9 mouse cellular contexts compared by ENCODE assay signal in genomic region chr16:31493991-31494390, GRCm38 (mm10).
DNase-seq lines count a peak whose midpoint lies in the region; ATAC-seq and TF ChIP-seq lines count a peak whose summit lies in the region.
"Had no signal": no experiment of that assay in that cellular context is flagged by ENCODE, and none has a peak within 500 bp of the region (broad histone marks: within the 10 kb centered on the region; RNA-seq: fewer than 3 reads in every experiment).

No protein-coding gene starts in this region.

- no peak for DNase-seq in cerebellum, postnatal 4 days (ENCODE audit: low spot score in 2 of 2)
- no peak for DNase-seq in midbrain, postnatal 0 days (ENCODE audit: low spot score)
- no peak for DNase-seq in midbrain, embryonic 14.5 days
- peak; percentile 59 to 65 for DNase-seq in heart, postnatal 14 days
- DNase-seq in lung, postnatal 25 days (ENCODE audit: low spot score): peak; percentile 88

- no peaks in the 10 kb centered on the region for H3K27me3 ChIP-seq in midbrain, postnatal 0 days (ENCODE audit: insufficient read depth, low read length)
- H3K27me3 ChIP-seq in midbrain, embryonic 14.5 days (ENCODE audit: control insufficient read depth, insufficient read depth, low read length): no peaks in the 10 kb centered on the region
- H3K27me3 ChIP-seq: neural tube, embryonic 12.5 days had no signal

- peaks cover 4% of the 10 kb centered on the region for H3K4me1 ChIP-seq in midbrain, postnatal 0 days (ENCODE audit: insufficient read depth, low read length)
- H3K4me1 ChIP-seq in midbrain, embryonic 14.5 days (ENCODE audit: control insufficient read depth, insufficient read depth, low read length): peaks cover 24% of the 10 kb centered on the region

- H3K4me2 ChIP-seq in midbrain, postnatal 0 days (ENCODE audit: low read depth, low read length, poor library complexity, severe bottlenecking): no peak overlapping the region
- no peak overlapping the region for H3K4me2 ChIP-seq in midbrain, embryonic 14.5 days (ENCODE audit: low read length)
- H3K4me2 ChIP-seq: neural tube, embryonic 12.5 days had no signal

- H3K36me3 ChIP-seq in midbrain, postnatal 0 days (ENCODE audit: insufficient read depth, low read length): no peaks in the 10 kb centered on the region
- H3K36me3 ChIP-seq in midbrain, embryonic 14.5 days (ENCODE audit: control insufficient read depth, insufficient read depth, low read length): no peaks in the 10 kb centered on the region
- H3K36me3 ChIP-seq: neural tube, embryonic 12.5 days had no signal

- no peak overlapping the region for H3K4me3 ChIP-seq in midbrain, postnatal 0 days (ENCODE audit: low read depth, low read length)
- no peak overlapping the region for H3K4me3 ChIP-seq in midbrain, embryonic 14.5 days (replicated peaks; ENCODE audit: low read depth, low read length)
- H3K4me3 ChIP-seq: neural tube, embryonic 12.5 days had no signal

- H3K27ac ChIP-seq in midbrain, postnatal 0 days (ENCODE audit: low read depth, low read length): no peak overlapping the region
- H3K27ac ChIP-seq in midbrain, embryonic 14.5 days (replicated peaks; ENCODE audit: low read depth, low read length): no peak overlapping the region
- H3K27ac ChIP-seq: neural tube, embryonic 12.5 days had no signal

- no peaks in the 10 kb centered on the region for H3K9me3 ChIP-seq in midbrain, postnatal 0 days (ENCODE audit: low read length)
- H3K9me3 ChIP-seq in midbrain, embryonic 14.5 days (ENCODE audit: control insufficient read depth, low read length): no peaks in the 10 kb centered on the region
- H3K9me3 ChIP-seq: neural tube, embryonic 12.5 days had no signal

- no peak for TF ChIP-seq CTCF in midbrain, postnatal 0 days (IDR thresholded peaks at IDR 0.05)

- 25% methylated on average over 6 of the region's 6 CpGs for WGBS in midbrain, postnatal 0 days
- WGBS in midbrain, embryonic 14.5 days: 25% methylated on average over 6 of the region's 6 CpGs

- intact Hi-C loops in heart, postnatal 14 days (cut with DNase I): no loop called here

- no peak overlapping the region for H3K9ac ChIP-seq in midbrain, postnatal 0 days (replicated peaks; ENCODE audit: low read length, poor library complexity, severe bottlenecking)
- H3K9ac ChIP-seq in midbrain, embryonic 14.5 days (replicated peaks; ENCODE audit: low read length): no peak overlapping the region
- H3K9ac ChIP-seq: neural tube, embryonic 12.5 days had no signal

- ATAC-seq in cerebellum, adult (ENCODE audit: insufficient number of reproducible peaks, low FRiP score, low TSS enrichment): peak; percentile 7; the same call in 1 of the 2 replicates
- ATAC-seq in midbrain, postnatal 0 days (ENCODE audit: low FRiP score): peak; percentile 31; the same call in 1 of the 2 replicates
- ATAC-seq in midbrain, embryonic 14.5 days (ENCODE audit: low FRiP score, low TSS enrichment): no peak
- ATAC-seq in activated CD4-positive, CD25-positive, alpha-beta regulatory T cell, adult 4 months: no peak
- no peak for ATAC-seq in erythroblast, adult 5-6 weeks (replicated peaks; ENCODE audit: low FRiP score, poor library complexity, severe bottlenecking)

Comparison
In these comparisons a context has a peak if more than half of its experiments do, and no peak if none do; other contexts are left out.
1. ATAC-seq: peak in cerebellum, adult (single experiment) and midbrain, postnatal 0 days (single experiment); none in midbrain, embryonic 14.5 days (single experiment), activated CD4-positive, CD25-positive, alpha-beta regulatory T cell, adult 4 months (single experiment) and erythroblast, adult 5-6 weeks (single experiment).
2. DNase-seq: peak in heart, postnatal 14 days (2 of 2) and lung, postnatal 25 days (single experiment); none in cerebellum, postnatal 4 days (0 of 2), midbrain, postnatal 0 days (single experiment) and midbrain, embryonic 14.5 days (single experiment).